ENCODE assay signal across 20 mouse cellular contexts in genomic region chr16:28475553-28475952, GRCm38 (mm10).
DNase-seq lines count a peak whose midpoint lies in the region; ATAC-seq and TF ChIP-seq lines count a peak whose summit lies in the region.
"Had no signal": no experiment of that assay in that cellular context is flagged by ENCODE, and none has a peak within 500 bp of the region (broad histone marks: within the 10 kb centered on the region; RNA-seq: fewer than 3 reads in every experiment).

No protein-coding gene starts in this region.

- no peaks in the 10 kb centered on the region for H3K27me3 ChIP-seq in cerebellum, adult 2 months (ENCODE audit: control insufficient read depth, insufficient read depth, low read length)
- H3K27me3 ChIP-seq in heart, embryonic 11.5 days (ENCODE audit: control insufficient read depth, insufficient read depth, low read length): no peaks in the 10 kb centered on the region
- H3K27me3 ChIP-seq: CH12.LX; embryonic facial prominence, embryonic 15.5 days; forebrain, embryonic 15.5 days; heart, embryonic 15.5 days; hindbrain, embryonic 13.5 days had no signal

- H3K4me2 ChIP-seq in heart, embryonic 11.5 days: no peak overlapping the region
- H3K4me2 ChIP-seq: embryonic facial prominence, embryonic 15.5 days; forebrain, embryonic 15.5 days; heart, embryonic 15.5 days; hindbrain, embryonic 13.5 days had no signal

- 7% methylated on average over 1 of the region's 1 CpGs for WGBS in cerebellum, adult 2 months
- 57% methylated on average over 1 of the region's 1 CpGs for WGBS in heart, embryonic 11.5 days (ENCODE audit: insufficient replicate concordance)

- ATAC-seq in heart, embryonic 11.5 days (replicated peaks; ENCODE audit: insufficient number of reproducible peaks, low FRiP score, low TSS enrichment): no peak
- no peak for ATAC-seq in megakaryocyte progenitor cell, adult 5-6 weeks (replicated peaks; ENCODE audit: poor library complexity)
- ATAC-seq: forebrain, embryonic 15.5 days; hindbrain, postnatal 0 days had no signal

- no peak for TF ChIP-seq CTCF in cerebellum, adult 2 months (IDR thresholded peaks at IDR 0.05; ENCODE audit: borderline replicate concordance, insufficient read depth, low read depth, low read length)

- H3K4me3 ChIP-seq in cerebellum, adult 2 months (replicated peaks; ENCODE audit: insufficient read depth, low read depth, low read length): no peak overlapping the region
- H3K4me3 ChIP-seq in heart, embryonic 11.5 days (ENCODE audit: low read depth, low read length): no peak overlapping the region
- H3K4me3 ChIP-seq: embryonic facial prominence, embryonic 15.5 days; erythroblast, embryonic 14.5 days; forebrain, embryonic 15.5 days; heart, embryonic 10.5 days; heart, embryonic 15.5 days; hindbrain, embryonic 13.5 days had no signal

- no peak for TF ChIP-seq POLR2A in cerebellum, adult 2 months (IDR thresholded peaks at IDR 0.05; ENCODE audit: borderline replicate concordance, insufficient read depth, low read length)

- no peak overlapping the region for H3K9ac ChIP-seq in heart, embryonic 11.5 days (ENCODE audit: low read depth, low read length)
- H3K9ac ChIP-seq: embryonic facial prominence, embryonic 15.5 days; forebrain, embryonic 15.5 days; heart, embryonic 15.5 days; hindbrain, embryonic 13.5 days had no signal

- H3K4me1 ChIP-seq in cerebellum, adult 2 months (ENCODE audit: control insufficient read depth, insufficient read depth, low read length): peaks cover 34% of the 10 kb centered on the region
- no peaks in the 10 kb centered on the region for H3K4me1 ChIP-seq in heart, embryonic 11.5 days (ENCODE audit: control insufficient read depth, insufficient read depth, low read length)
- H3K4me1 ChIP-seq: embryonic facial prominence, embryonic 15.5 days; forebrain, embryonic 15.5 days; heart, embryonic 10.5 days; heart, embryonic 15.5 days; hindbrain, embryonic 13.5 days had no signal

- H3K36me3 ChIP-seq in heart, embryonic 11.5 days (ENCODE audit: control insufficient read depth, insufficient read depth, low read length): no peaks in the 10 kb centered on the region
- H3K36me3 ChIP-seq: embryonic facial prominence, embryonic 15.5 days; forebrain, embryonic 15.5 days; heart, embryonic 10.5 days; heart, embryonic 15.5 days; hindbrain, embryonic 13.5 days had no signal

- DNase-seq in cerebellum, adult 11 months: peak; percentile 47
- DNase-seq in cerebellum, adult 2 months: peak; percentile 71 to 89
- peak; percentile 43 to 59 for DNase-seq in cerebellum, postnatal 10 days
- DNase-seq in kidney, postnatal 36 days: no peak
- DNase-seq: adrenal gland, adult 2 months; adrenal gland, postnatal 25 days; embryo, embryonic 11 days; heart, adult 18-20 months; heart, postnatal 14 days; kidney, adult 11 months had no signal

- H3K27ac ChIP-seq in cerebellum, adult 2 months (ENCODE audit: insufficient read depth, low read length): peak overlapping the region; percentile 77
- H3K27ac ChIP-seq in heart, embryonic 11.5 days (ENCODE audit: low read depth, low read length): no peak overlapping the region
- H3K27ac ChIP-seq: embryonic facial prominence, embryonic 15.5 days; forebrain, embryonic 15.5 days; heart, embryonic 10.5 days; heart, embryonic 15.5 days; hindbrain, embryonic 13.5 days; hindbrain, postnatal 0 days had no signal

- H3K9me3 ChIP-seq in heart, embryonic 11.5 days (replicated peaks; ENCODE audit: control insufficient read depth, low read length): no peaks in the 10 kb centered on the region
- H3K9me3 ChIP-seq: embryonic facial prominence, embryonic 15.5 days; forebrain, embryonic 15.5 days; heart, embryonic 10.5 days; heart, embryonic 15.5 days had no signal

Comparison
In these comparisons a context has a peak if more than half of its experiments do, and no peak if none do; other contexts are left out.
1. DNase-seq: peak in cerebellum, adult 11 months (single experiment), cerebellum, adult 2 months (2 of 2) and cerebellum, postnatal 10 days (2 of 2); none in kidney, postnatal 36 days (0 of 2).